Mouse (Mus musculus) bone marrow, adult 2 months (tissue): ENCODE data around the gene Cntn5.

Experiments used
- CTCF ChIP-seq: fragments of 200-500 bp; IDR thresholded peaks from 2 replicates; pipeline ENCODE4 v1.5.1; 2011; ENCODE audit warnings: low read length, control low read depth; ENCODE audit not compliant: control insufficient read depth, insufficient read depth
- POLR2A ChIP-seq: fragments of 200-500 bp; IDR thresholded peaks from 2 replicates; pipeline ENCODE4 v1.6.1; 2011; ENCODE audit warnings: low read depth, mild to moderate bottlenecking, control low read depth, low read length, borderline replicate concordance; ENCODE audit not compliant: control insufficient read depth

DNA sequence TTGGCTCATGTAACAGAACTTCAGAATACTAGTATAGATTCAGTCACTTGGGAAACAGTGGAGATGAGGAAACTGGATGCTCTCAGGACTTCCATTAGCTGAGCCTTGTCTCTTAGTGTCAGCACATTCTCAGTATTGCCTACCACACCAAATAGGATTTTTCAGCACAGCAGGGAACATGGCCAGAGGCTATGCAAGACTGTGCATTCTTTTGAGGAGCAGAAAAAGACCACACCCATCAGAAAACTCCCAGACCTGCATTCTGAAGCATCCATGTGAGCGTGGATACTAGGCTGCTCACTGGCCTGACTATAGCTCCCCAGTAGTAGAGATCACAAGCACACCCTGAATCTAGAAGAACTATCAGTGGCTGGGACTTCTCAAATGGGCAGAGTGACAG, 564.9 kb downstream of the Cntn5 start:
- no peak for TF ChIP-seq CTCF
- no peak for TF ChIP-seq POLR2A
